In the genomic region with DNA sequence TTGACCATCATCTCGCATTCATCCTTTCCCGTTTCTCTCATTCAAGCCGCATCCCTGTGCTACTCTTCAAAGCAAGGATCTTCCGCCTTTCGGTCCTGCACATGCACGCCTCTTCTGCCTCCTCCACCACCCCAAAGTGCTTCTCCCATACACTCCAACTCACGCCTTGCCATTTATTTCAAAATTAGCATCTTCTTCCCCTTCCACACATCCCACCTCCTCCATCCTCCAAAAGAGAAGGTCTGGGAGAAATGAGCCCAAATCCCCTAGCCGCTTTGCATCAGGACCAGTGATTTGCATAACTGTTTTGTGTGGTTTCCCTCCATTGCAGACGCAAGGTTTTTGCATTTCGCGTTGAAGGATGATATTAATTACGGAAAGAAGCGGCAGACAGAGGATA, we compare ENCODE assay signal across 10 mouse cellular contexts. TPM values are rescaled to one million over a fixed set of nuclear protein-coding genes. Genes with fewer than 3 reads are reported as not detected.
DNase-seq lines count a peak whose midpoint lies in the region; ATAC-seq and TF ChIP-seq lines count a peak whose summit lies in the region.
"Had no signal": no experiment of that assay in that cellular context is flagged by ENCODE, and none has a peak within 500 bp of the region (broad histone marks: within the 10 kb centered on the region; RNA-seq: fewer than 3 reads in every experiment).

No protein-coding gene starts in this region.

- peak overlapping the region; percentile 71 for H3K4me3 ChIP-seq in heart, embryonic 13.5 days
- peak overlapping the region; percentile 99 for H3K4me3 ChIP-seq in cerebellum, adult 2 months (replicated peaks; ENCODE audit: insufficient read depth, low read depth, low read length)
- peak overlapping the region; percentile 71 for H3K4me3 ChIP-seq in forebrain, embryonic 13.5 days
- H3K4me3 ChIP-seq in midbrain, embryonic 12.5 days: peak overlapping the region; percentile 72
- H3K4me3 ChIP-seq in heart, embryonic 10.5 days: no peak overlapping the region

- no peak overlapping the region for H3K27ac ChIP-seq in heart, embryonic 13.5 days (replicated peaks)
- peak overlapping the region; percentile 87 for H3K27ac ChIP-seq in cerebellum, adult 2 months (ENCODE audit: insufficient read depth, low read length)
- H3K27ac ChIP-seq in forebrain, embryonic 13.5 days: no peak overlapping the region
- no peak overlapping the region for H3K27ac ChIP-seq in midbrain, embryonic 12.5 days (replicated peaks)
- no peak overlapping the region for H3K27ac ChIP-seq in heart, embryonic 10.5 days

- no peak overlapping the region for H3K9ac ChIP-seq in heart, embryonic 13.5 days
- peak overlapping the region; percentile 83 for H3K9ac ChIP-seq in forebrain, embryonic 13.5 days
- peak overlapping the region; percentile 39; the same call in 1 of the 2 replicates for H3K9ac ChIP-seq in midbrain, embryonic 12.5 days (replicated peaks)

- no peak for ATAC-seq in heart, embryonic 13.5 days (ENCODE audit: extremely low read depth, insufficient number of reproducible peaks, low FRiP score, low TSS enrichment)
- ATAC-seq in forebrain, embryonic 13.5 days: no peak
- no peak for ATAC-seq in midbrain, embryonic 12.5 days (ENCODE audit: low FRiP score, low read depth)

- 0 out of 2 replicates have a peak, but pooled peaks cover 11% of the 10 kb centered on the region for H3K4me1 ChIP-seq in heart, embryonic 13.5 days
- peaks cover 2% of the 10 kb centered on the region; the same call in 1 of the 2 replicates for H3K4me1 ChIP-seq in cerebellum, adult 2 months (ENCODE audit: control insufficient read depth, insufficient read depth, low read length)
- peaks cover 12% of the 10 kb centered on the region for H3K4me1 ChIP-seq in forebrain, embryonic 13.5 days
- peaks cover 13% of the 10 kb centered on the region; the same call in 1 of the 2 replicates for H3K4me1 ChIP-seq in midbrain, embryonic 12.5 days
- H3K4me1 ChIP-seq in heart, embryonic 10.5 days: peaks cover 3% of the 10 kb centered on the region; the same call in 1 of the 2 replicates

- H3K36me3 ChIP-seq in heart, embryonic 13.5 days: no peaks in the 10 kb centered on the region
- H3K36me3 ChIP-seq in forebrain, embryonic 13.5 days (ENCODE audit: poor library complexity, severe bottlenecking): no peaks in the 10 kb centered on the region
- no peaks in the 10 kb centered on the region for H3K36me3 ChIP-seq in midbrain, embryonic 12.5 days
- no peaks in the 10 kb centered on the region for H3K36me3 ChIP-seq in heart, embryonic 10.5 days

- no peaks in the 10 kb centered on the region for H3K9me3 ChIP-seq in heart, embryonic 13.5 days
- no peaks in the 10 kb centered on the region for H3K9me3 ChIP-seq in forebrain, embryonic 13.5 days (replicated peaks)
- no peaks in the 10 kb centered on the region for H3K9me3 ChIP-seq in midbrain, embryonic 12.5 days
- H3K9me3 ChIP-seq in heart, embryonic 10.5 days: no peaks in the 10 kb centered on the region

- no peak for TF ChIP-seq CTCF in cerebellum, adult 2 months (IDR thresholded peaks at IDR 0.05; ENCODE audit: borderline replicate concordance, insufficient read depth, low read depth, low read length)

- H3K4me2 ChIP-seq in heart, embryonic 13.5 days: peak overlapping the region; percentile 99
- H3K4me2 ChIP-seq in forebrain, embryonic 13.5 days: peak overlapping the region; percentile 70
- H3K4me2 ChIP-seq in midbrain, embryonic 12.5 days (replicated peaks): peak overlapping the region; percentile 64

- no peak for DNase-seq in heart, postnatal 4 days
- DNase-seq in cerebellum, adult 2 months: peak; percentile 56 to 70
- DNase-seq in ovary, adult 18-20 months (ENCODE audit: low spot score): no peak
- no peak for DNase-seq in gastrocnemius, postnatal 10 days
- DNase-seq in heart, embryonic 10.5 days (ENCODE audit: low spot score): no peak
- DNase-seq: kidney, postnatal 4 days had no signal

- peaks cover 39% of the 10 kb centered on the region for H3K27me3 ChIP-seq in heart, embryonic 13.5 days (replicated peaks)
- H3K27me3 ChIP-seq in cerebellum, adult 2 months (ENCODE audit: control insufficient read depth, insufficient read depth, low read length): no peaks in the 10 kb centered on the region
- H3K27me3 ChIP-seq in forebrain, embryonic 13.5 days: no peaks in the 10 kb centered on the region
- peaks cover 12% of the 10 kb centered on the region; the same call in 1 of the 2 replicates for H3K27me3 ChIP-seq in midbrain, embryonic 12.5 days
- H3K27me3 ChIP-seq in heart, embryonic 10.5 days (ENCODE audit: insufficient read depth, poor library complexity, severe bottlenecking): peaks cover 22% of the 10 kb centered on the region

- 11% methylated on average over 13 of the region's 13 CpGs for WGBS in heart, embryonic 13.5 days
- WGBS in cerebellum, adult 2 months: 1% methylated on average over 13 of the region's 13 CpGs
- 8% methylated on average over 13 of the region's 13 CpGs for WGBS in forebrain, embryonic 13.5 days
- WGBS in midbrain, embryonic 12.5 days: 5% methylated on average over 13 of the region's 13 CpGs
- 10% methylated on average over 13 of the region's 13 CpGs for WGBS in heart, embryonic 10.5 days

- TF ChIP-seq POLR2A in cerebellum, adult 2 months (IDR thresholded peaks at IDR 0.05; ENCODE audit: borderline replicate concordance, insufficient read depth, low read length): no peak

RNA-seq across cellular contexts. Expression of a gene that starts 1.9 kb away (rescaled TPM):
- polyA plus RNA-seq in heart, embryonic 13.5 days (2015; fragmentation: Nextera tagmentation; extraction: Ambion mirVana): 0.20 and 0.25 TPM in 2 replicates
- under 1 TPM in 1 of 2 experiments, not detected in 1; 0.09 TPM for total RNA-seq in heart, postnatal 4 days (2021)
- 47.7 and 49.8 TPM in 2 replicates for polyA plus RNA-seq in cerebellum, adult 2 months (2012; rRNA removed)
- 11.6 and 13.7 TPM in 2 replicates for polyA plus RNA-seq in forebrain, embryonic 13.5 days (2015; fragmentation: Nextera tagmentation; extraction: Ambion mirVana)
- 8.2 and 9.2 TPM in 2 replicates for polyA plus RNA-seq in midbrain, embryonic 12.5 days (2016; fragmentation: Nextera tagmentation; extraction: Ambion mirVana)
- total RNA-seq in gastrocnemius, postnatal 10 days (2021): 1 to 10 TPM; 1.2 to 2.1 TPM
- polyA plus RNA-seq in heart, embryonic 10.5 days (2016; fragmentation: Nextera tagmentation; extraction: Ambion mirVana): 0.26 and 0.33 TPM in 2 replicates
- polyA plus RNA-seq: C2C12 had no signal

Comparison
In these comparisons a context has a peak if more than half of its experiments do, and no peak if none do; other contexts are left out.
1. DNase-seq: peak in cerebellum, adult 2 months (2 of 2); none in heart, postnatal 4 days (single experiment), ovary, adult 18-20 months (single experiment), gastrocnemius, postnatal 10 days (single experiment) and heart, embryonic 10.5 days (single experiment).
2. Peak in every context shown above with its lines, with median percentiles within 50 percentile points of each other: H3K4me2 ChIP-seq.